Mouse (Mus musculus) midbrain, embryonic 16.5 days (tissue): Measurements from ENCODE around the gene Sin3b. TPM values are rescaled to one million over a fixed set of nuclear protein-coding genes. Genes with fewer than 3 reads are reported as not detected.

Experiments used
- ATAC-seq: fragments of 200-750 bp; cut with Nextera tagmentation; 2 replicates; pipeline ENCODE4 v1.8.0; 2017; ENCODE audit warnings: moderate TSS enrichment
- H3K27ac ChIP-seq: fragments of 300-500 bp; sonication (generic); 2 replicates; pipeline ENCODE4 v1.5.1; 2014; ENCODE audit warnings: mild to moderate bottlenecking, low read length, mixed read lengths
- H3K27me3 ChIP-seq: fragments of 300-500 bp; sonication (generic); 2 replicates; pipeline ENCODE4 v1.6.1; 2014; ENCODE audit warnings: low read depth, low read length, mixed read lengths; ENCODE audit not compliant: control insufficient read depth, insufficient read depth
- H3K36me3 ChIP-seq: fragments of 300-500 bp; sonication (generic); 2 replicates; pipeline ENCODE4 v1.6.1; 2014; ENCODE audit warnings: mild to moderate bottlenecking, low read length, moderate library complexity, mixed read lengths; ENCODE audit not compliant: control insufficient read depth, insufficient read depth
- H3K4me1 ChIP-seq: fragments of 300-500 bp; sonication (generic); 2 replicates; pipeline ENCODE4 v1.6.1; 2014; ENCODE audit warnings: mild to moderate bottlenecking, low read length, mixed read lengths; ENCODE audit not compliant: control insufficient read depth, insufficient read depth
- H3K4me2 ChIP-seq: fragments of 300-500 bp; sonication (generic); 2 replicates; pipeline ENCODE4 v1.6.1; 2014; ENCODE audit warnings: mild to moderate bottlenecking, low read length, mixed read lengths
- H3K4me3 ChIP-seq: fragments of 300-500 bp; sonication (generic); 2 replicates; pipeline ENCODE4 v1.5.1; 2014; ENCODE audit warnings: low read depth, mild to moderate bottlenecking, low read length, moderate library complexity, mixed read lengths
- H3K9ac ChIP-seq: fragments of 300-500 bp; sonication (generic); 2 replicates; pipeline ENCODE4 v1.6.1; 2014; ENCODE audit warnings: low read depth, low read length, mixed read lengths
- H3K9me3 ChIP-seq: fragments of 300-500 bp; sonication (generic); replicated peaks from 2 replicates; pipeline ENCODE4 v1.6.1; 2014; ENCODE audit warnings: mild to moderate bottlenecking, low read length, mixed read lengths; ENCODE audit not compliant: control insufficient read depth, poor library complexity, severe bottlenecking
- WGBS: fragments of 180-500 bp; shearing (Covaris S2); extraction: QIAGEN DNeasy Blood & Tissue Kit; methylation state at CpG from one replicate; pipeline ENCODE4 v1.1.7; 2014; 5-methylcytosine and 5-hydroxymethylcytosine counted together
- polyA plus RNA-seq: library from polyadenylated mRNA; unstranded; fragments of >200 nt; fragmentation: Nextera tagmentation; extraction: Ambion mirVana; gene quantifications from 2 replicates; pipeline ENCODE4 v1.2.1, GENCODE M21; 2015

Sin3b gene
- polyA plus RNA-seq, 1 experiment from 2014 or later, result 175 TPM

DNA sequence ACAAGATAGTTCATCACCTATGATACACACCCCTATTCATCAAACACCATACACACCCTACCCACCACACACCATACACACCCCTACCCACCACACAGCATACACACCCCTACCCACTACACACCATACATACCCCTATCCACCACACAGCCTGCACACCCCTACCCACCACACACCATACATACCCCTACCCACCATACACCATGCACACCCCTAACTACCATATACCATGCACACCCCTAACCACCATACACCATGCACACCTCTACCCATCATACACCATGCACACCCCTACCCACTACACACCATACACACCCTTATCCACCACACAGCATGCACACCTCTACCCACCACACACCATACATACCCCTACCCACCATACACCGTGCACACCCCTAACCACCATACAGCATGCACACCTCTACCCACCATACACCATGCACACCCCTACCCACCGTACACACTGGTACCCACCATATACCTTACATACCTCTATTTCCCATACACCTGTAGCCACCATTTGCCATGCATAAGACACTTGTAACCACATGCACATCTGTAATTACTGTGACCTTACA lies 24.6 kb upstream of the Sin3b start:
- peak; percentile 42; the same call in 1 of the 2 replicates for ATAC-seq
- Histone ChIP-seq H3K4me2 (no peak overlapping the region), H3K9ac (no peak overlapping the region), H3K27ac (no peak overlapping the region), H3K9me3 (no peaks in the 10 kb centered on the region), H3K4me1 (no peaks in the 10 kb centered on the region), H3K4me3 (no peak overlapping the region), H3K27me3 (no peaks in the 10 kb centered on the region), H3K36me3 (no peaks in the 10 kb centered on the region)
- WGBS, result 98% methylated on average over 2 of the region's 2 CpGs

DNA sequence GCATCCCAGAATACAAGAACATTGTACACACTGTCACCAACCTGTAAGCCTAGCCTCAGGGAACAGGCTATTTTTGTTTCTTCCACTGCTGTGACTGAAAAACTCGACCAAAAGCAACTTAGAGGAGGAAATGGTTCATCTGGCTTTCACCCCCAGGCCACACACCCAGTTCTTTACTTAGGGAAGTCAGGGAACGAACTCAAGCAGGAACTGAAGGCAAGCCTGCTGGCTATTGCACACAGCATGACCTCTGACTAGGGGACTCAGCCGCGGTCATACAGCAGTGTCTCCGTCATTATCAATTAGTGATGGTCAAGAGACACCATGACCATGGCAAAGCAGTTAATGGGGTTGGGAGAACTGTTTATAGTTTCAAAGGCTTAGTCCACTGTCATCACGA lies 10.5 kb upstream of the Sin3b start:
- Histone ChIP-seq H3K9ac (no peak overlapping the region), H3K9me3 (no peaks in the 10 kb centered on the region), H3K4me1 (no peaks in the 10 kb centered on the region), H3K27me3 (no peaks in the 10 kb centered on the region), H3K27ac (no peak overlapping the region), H3K36me3 (no peaks in the 10 kb centered on the region), H3K4me3 (no peak overlapping the region), H3K4me2 (no peak overlapping the region)
- 30% methylated on average over 6 of the region's 6 CpGs for WGBS
- no peak for ATAC-seq

DNA sequence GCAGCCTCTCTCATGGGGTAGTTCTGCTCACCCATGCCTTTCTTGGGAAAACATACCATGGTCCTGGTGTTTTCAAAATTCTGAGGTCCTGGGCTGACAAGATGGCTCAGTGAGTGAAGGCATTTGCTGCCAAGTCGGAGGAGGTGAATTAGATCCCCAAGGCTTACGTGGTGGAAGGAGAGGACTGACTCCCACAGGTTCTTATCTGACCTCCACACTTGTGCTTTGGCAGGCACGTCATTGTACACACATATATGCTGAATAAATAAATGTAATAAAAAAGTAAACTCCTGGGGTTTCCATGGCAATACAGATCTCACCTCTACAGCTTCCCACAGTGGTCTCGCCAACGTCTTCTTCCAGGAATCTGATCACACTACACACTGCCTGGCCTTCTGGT lies 6.5 kb upstream of the Sin3b start:
- Histone ChIP-seq H3K27me3 (no peaks in the 10 kb centered on the region), H3K36me3 (no peaks in the 10 kb centered on the region), H3K4me2 (no peak overlapping the region), H3K4me1 (no peaks in the 10 kb centered on the region), H3K9me3 (no peaks in the 10 kb centered on the region), H3K27ac (no peak overlapping the region), H3K9ac (no peak overlapping the region), H3K4me3 (no peak overlapping the region)
- WGBS, result 87% methylated on average over 5 of the region's 5 CpGs
- ATAC-seq, result no peak

DNA sequence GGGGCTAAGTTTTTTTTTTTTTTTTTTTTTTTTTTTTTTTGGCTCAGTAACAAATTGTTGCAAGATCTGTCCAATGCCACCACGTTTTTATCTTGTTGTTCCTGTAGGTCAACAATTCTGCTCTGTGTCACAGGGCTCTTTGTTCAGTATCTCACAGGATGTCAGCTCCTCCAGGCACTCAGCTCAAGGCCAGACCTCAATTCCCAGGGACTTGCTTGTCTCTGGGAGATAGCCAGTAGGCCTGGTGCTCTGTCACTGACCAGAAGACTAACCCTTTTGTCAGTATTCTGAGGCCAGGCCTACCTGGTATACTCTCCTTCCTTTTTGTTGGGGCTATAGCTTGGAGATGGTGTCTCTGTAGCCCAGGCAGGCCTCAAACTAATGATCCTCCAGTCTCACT lies 2.5 kb upstream of the Sin3b start:
- Histone ChIP-seq H3K27me3 (no peaks in the 10 kb centered on the region), H3K9ac (no peak overlapping the region), H3K36me3 (peaks cover 3% of the 10 kb centered on the region), H3K4me1 (peaks cover 9% of the 10 kb centered on the region), H3K4me2 (no peak overlapping the region), H3K9me3 (no peaks in the 10 kb centered on the region), H3K27ac (no peak overlapping the region), H3K4me3 (no peak overlapping the region)
- 45% methylated on average over 1 of the region's 1 CpGs for WGBS
- no peak for ATAC-seq

DNA sequence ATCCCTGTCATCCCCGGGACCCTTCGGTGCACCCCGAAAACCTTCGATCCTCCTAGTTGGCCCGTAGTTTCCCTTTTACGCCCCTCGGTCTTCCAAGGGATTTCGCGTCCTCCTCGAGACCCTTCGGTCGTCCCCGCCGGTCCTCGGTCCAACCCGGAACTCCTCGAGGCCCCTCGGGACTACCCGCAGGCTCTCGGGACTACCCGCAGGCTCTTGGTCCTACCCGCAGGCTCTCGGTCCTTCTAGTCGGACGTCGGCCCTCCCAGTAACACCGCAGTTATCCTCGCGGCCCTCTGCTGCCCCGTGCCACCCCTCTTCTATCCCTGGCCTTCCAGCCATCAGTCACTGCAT lies 541 bp downstream of the Sin3b start:
- peak; percentile 41 for ATAC-seq

DNA sequence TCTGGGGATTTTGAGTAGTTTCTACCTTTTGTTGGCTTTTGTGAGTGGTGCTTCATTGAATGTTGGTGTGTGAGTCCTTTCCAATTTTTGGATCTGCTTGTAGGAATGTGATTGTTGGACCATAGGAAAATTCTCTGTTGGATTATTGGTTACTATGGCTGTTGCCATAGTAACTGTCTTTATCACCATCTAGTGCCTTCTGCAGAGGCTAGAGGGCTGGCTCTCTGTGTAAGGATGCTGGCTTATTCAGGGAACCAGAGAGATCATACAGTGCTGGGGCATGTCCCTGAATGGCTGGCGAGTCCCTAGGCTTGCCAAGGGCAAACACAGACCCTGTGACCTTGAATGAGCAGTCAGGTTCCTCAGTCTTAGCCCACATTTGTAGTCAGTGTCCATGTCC lies 5.6 kb downstream of the Sin3b start:
- H3K27ac ChIP-seq, result no peak overlapping the region
- 64% methylated on average over 1 of the region's 1 CpGs for WGBS
- peaks cover 67% of the 10 kb centered on the region for H3K36me3 ChIP-seq

More for the DNA sequence above, 541 bp downstream of the Sin3b start:
- Histone ChIP-seq H3K36me3 (peaks cover 29% of the 10 kb centered on the region), H3K4me3 (peak overlapping the region; percentile 80), H3K9me3 (no peaks in the 10 kb centered on the region), H3K27me3 (no peaks in the 10 kb centered on the region), H3K4me1 (peaks cover 15% of the 10 kb centered on the region), H3K9ac (peak overlapping the region; percentile 88), H3K27ac (no peak overlapping the region; the same call in 1 of the 2 replicates), H3K4me2 (peak overlapping the region; percentile 74)
- under 1% methylated on average over 30 of the region's 30 CpGs for WGBS

DNA sequence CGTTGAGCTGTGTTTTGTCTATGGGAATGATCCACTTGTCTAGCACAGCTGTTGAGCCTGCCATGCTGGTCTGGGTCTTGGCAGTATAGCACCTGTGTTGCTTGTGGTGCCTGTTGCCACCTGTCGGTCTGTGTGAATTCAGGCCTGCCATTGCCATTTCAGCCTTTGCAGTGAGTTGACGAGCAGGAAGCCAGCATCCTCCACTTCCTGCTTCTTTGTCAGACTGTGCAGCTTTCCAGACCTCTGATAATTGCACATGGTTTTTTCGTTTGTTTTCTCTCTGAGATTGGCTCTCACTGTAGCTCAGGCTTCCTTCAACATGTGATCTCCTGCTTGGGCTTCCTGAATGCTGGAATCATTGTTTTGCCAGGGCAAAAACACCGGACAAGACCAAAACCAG lies 11.9 kb downstream of the Sin3b start:
- no peak overlapping the region for H3K9ac ChIP-seq
- no peaks in the 10 kb centered on the region for H3K27me3 ChIP-seq
- no peak overlapping the region for H3K4me3 ChIP-seq
- H3K27ac ChIP-seq, result no peak overlapping the region
- H3K36me3 ChIP-seq, result peaks cover 71% of the 10 kb centered on the region
- H3K4me1 ChIP-seq, result no peaks in the 10 kb centered on the region
- 89% methylated on average over 5 of the region's 5 CpGs for WGBS
- no peak for ATAC-seq
- H3K4me2 ChIP-seq, result no peak overlapping the region
- H3K9me3 ChIP-seq, result no peaks in the 10 kb centered on the region

More for the DNA sequence above, 5.6 kb downstream of the Sin3b start:
- H3K27me3 ChIP-seq, result no peaks in the 10 kb centered on the region
- no peaks in the 10 kb centered on the region for H3K9me3 ChIP-seq
- H3K4me1 ChIP-seq, result peaks cover 21% of the 10 kb centered on the region
- no peak overlapping the region for H3K4me2 ChIP-seq
- no peak overlapping the region for H3K4me3 ChIP-seq
- ATAC-seq, result peak; percentile 71
- no peak overlapping the region for H3K9ac ChIP-seq

DNA sequence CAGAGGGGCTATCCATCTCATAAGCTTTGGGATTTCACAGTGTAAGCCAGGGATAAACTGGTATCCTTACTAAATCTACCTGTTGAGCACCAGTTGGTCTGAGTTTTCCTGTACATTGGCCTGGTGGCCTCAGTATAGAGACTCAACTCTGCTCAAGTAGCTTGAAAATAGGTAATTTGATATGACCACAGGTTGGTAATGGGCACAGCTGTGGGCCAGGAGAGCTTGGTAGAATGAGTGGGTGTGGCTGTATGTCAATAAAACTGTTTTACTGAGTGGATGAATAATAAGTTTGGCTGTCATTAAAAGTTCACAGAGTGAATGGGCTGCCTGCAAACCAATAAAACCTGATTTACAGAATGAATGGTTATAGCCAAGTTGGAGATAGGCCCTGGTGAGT lies 13.8 kb downstream of the Sin3b start:
- Histone ChIP-seq H3K9ac (no peak overlapping the region), H3K36me3 (peaks cover 61% of the 10 kb centered on the region), H3K4me1 (no peaks in the 10 kb centered on the region), H3K9me3 (no peaks in the 10 kb centered on the region), H3K4me3 (no peak overlapping the region), H3K4me2 (no peak overlapping the region), H3K27ac (no peak overlapping the region), H3K27me3 (no peaks in the 10 kb centered on the region)
- no peak for ATAC-seq

DNA sequence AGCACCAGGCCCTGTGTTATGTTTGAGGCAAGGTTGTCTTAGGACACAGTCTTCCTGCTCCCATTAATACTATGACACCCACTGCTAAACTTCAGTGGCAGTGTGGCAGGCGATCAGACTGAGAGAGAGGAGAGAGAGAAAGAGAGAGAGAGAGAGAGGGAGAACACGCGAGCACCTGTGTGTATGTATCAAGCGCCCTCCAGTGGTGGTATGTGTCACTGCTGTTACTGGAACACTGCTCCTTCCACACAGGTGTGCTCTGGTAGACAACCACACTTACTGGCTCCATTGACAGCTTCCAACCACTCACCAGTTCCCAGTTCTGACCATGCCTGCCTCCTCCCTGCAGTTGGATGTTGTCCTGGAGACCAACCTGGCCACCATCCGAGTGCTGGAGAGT lies 23.0 kb downstream of the Sin3b start:
- H3K9me3 ChIP-seq, result no peaks in the 10 kb centered on the region
- no peak overlapping the region for H3K9ac ChIP-seq
- H3K27me3 ChIP-seq, result no peaks in the 10 kb centered on the region
- H3K27ac ChIP-seq, result no peak overlapping the region
- no peaks in the 10 kb centered on the region for H3K4me1 ChIP-seq
- peak; percentile 55 for ATAC-seq
- H3K4me3 ChIP-seq, result no peak overlapping the region
- peaks cover 67% of the 10 kb centered on the region for H3K36me3 ChIP-seq
- no peak overlapping the region for H3K4me2 ChIP-seq
- WGBS, result 44% methylated on average over 5 of the region's 5 CpGs
